ENCODE assay signal across 8 mouse cellular contexts in the genomic region with DNA sequence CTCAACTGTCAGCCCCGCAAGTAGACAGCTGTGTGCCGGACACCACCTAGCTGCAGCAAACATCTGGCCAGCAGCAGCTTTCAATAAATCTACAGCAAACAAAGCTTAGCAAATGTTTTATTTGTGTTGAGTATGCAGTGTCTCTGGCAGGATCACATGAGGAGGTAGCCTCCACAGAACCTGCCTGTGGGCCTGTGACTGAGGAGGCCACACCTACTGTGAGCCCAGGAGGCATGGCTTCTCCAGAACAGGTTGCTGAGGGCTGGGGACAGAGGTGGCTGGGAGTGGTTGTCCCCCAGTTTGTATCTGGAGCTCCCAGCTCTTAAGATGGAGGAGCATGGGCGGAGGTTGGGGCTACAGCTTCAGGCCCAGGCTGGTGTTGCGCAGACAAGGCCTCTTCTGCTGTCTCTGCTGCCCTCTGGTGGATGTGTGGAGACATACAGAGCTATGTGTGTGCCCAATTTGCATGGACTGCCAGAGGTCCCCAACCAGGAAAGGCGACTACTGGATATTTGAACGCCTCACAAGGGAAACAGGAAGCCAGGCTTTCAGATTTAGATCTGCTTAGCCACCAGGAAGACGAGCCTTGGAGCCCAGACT. TPM values are rescaled to one million over a fixed set of nuclear protein-coding genes. Genes with fewer than 3 reads are reported as not detected.
DNase-seq lines count a peak whose midpoint lies in the region; ATAC-seq and TF ChIP-seq lines count a peak whose summit lies in the region.

No protein-coding gene starts in this region.

- TF ChIP-seq CTCF in G1E (IDR thresholded peaks at IDR 0.05; ENCODE audit: low read depth, low read length) = peak; percentile 71
- peak; percentile 92 for TF ChIP-seq CTCF in layer of hippocampus, adult 2 months (conservative IDR thresholded peaks at IDR 0.05)
- TF ChIP-seq CTCF in thymus, adult 2 months (IDR thresholded peaks at IDR 0.05; ENCODE audit: borderline replicate concordance, control insufficient read depth, extremely low read depth, insufficient read depth, low read length, poor library complexity) = peak; percentile 86; the same call in 1 of the 2 replicates

- H3K4me3 ChIP-seq in G1E (ENCODE audit: low read depth, low read length) = no peak overlapping the region
- no peak overlapping the region for H3K4me3 ChIP-seq in forebrain, embryonic 14.5 days (ENCODE audit: low read depth, low read length)
- H3K4me3 ChIP-seq in layer of hippocampus, adult 2 months = no peak overlapping the region
- no peak overlapping the region for H3K4me3 ChIP-seq in lung, embryonic 15.5 days
- no peak overlapping the region for H3K4me3 ChIP-seq in thymus, adult 2 months (ENCODE audit: control insufficient read depth, insufficient read depth, low read length)

- no peaks in the 10 kb centered on the region for H3K9me3 ChIP-seq in G1E (replicated peaks)
- no peaks in the 10 kb centered on the region for H3K9me3 ChIP-seq in forebrain, embryonic 14.5 days (replicated peaks; ENCODE audit: control insufficient read depth, low read length)
- no peaks in the 10 kb centered on the region for H3K9me3 ChIP-seq in lung, embryonic 15.5 days

- no peaks in the 10 kb centered on the region for H3K27me3 ChIP-seq in G1E (ENCODE audit: insufficient read depth, low read length)
- no peaks in the 10 kb centered on the region for H3K27me3 ChIP-seq in forebrain, embryonic 14.5 days (replicated peaks; ENCODE audit: control insufficient read depth, insufficient read depth, low read length)
- no peaks in the 10 kb centered on the region for H3K27me3 ChIP-seq in lung, embryonic 15.5 days
- H3K27me3 ChIP-seq in thymus, adult 2 months (ENCODE audit: control insufficient read depth, insufficient read depth, low read length) = no peaks in the 10 kb centered on the region

- no peak for TF ChIP-seq POLR2A in thymus, adult 2 months (IDR thresholded peaks at IDR 0.05; ENCODE audit: control insufficient read depth, extremely low read depth, insufficient read depth, low read length, poor library complexity)

- ATAC-seq in G1E (ENCODE audit: extremely low read depth, insufficient number of reproducible peaks, low FRiP score, poor library complexity, severe bottlenecking) = peak; percentile 76
- peak; percentile 92 for ATAC-seq in forebrain, embryonic 14.5 days
- peak; percentile 68; the same call in 1 of the 2 replicates for ATAC-seq in lung, embryonic 15.5 days (ENCODE audit: borderline replicate concordance, extremely low read depth, low FRiP score, low TSS enrichment)

- WGBS in forebrain, embryonic 14.5 days = 42% methylated on average over 7 of the region's 7 CpGs
- WGBS in lung, embryonic 15.5 days = 30% methylated on average over 7 of the region's 7 CpGs
- 32% methylated on average over 7 of the region's 7 CpGs for WGBS in thymus, adult 2 months

- H3K36me3 ChIP-seq in G1E (replicated peaks) = peaks cover 91% of the 10 kb centered on the region
- H3K36me3 ChIP-seq in forebrain, embryonic 14.5 days (ENCODE audit: control insufficient read depth, insufficient read depth, low read length) = peaks cover 45% of the 10 kb centered on the region
- peaks cover 45% of the 10 kb centered on the region for H3K36me3 ChIP-seq in lung, embryonic 15.5 days
- peaks cover 17% of the 10 kb centered on the region for H3K36me3 ChIP-seq in thymus, adult 2 months (ENCODE audit: control insufficient read depth, insufficient read depth, low read length)

- H3K27ac ChIP-seq in forebrain, embryonic 14.5 days (ENCODE audit: low read depth, low read length) = 0 out of 2 replicates have a peak overlapping the region, but pooled peaks have one; percentile 18
- H3K27ac ChIP-seq in layer of hippocampus, adult 2 months = peak overlapping the region; percentile 87
- H3K27ac ChIP-seq in lung, embryonic 15.5 days = peak overlapping the region; percentile 13; the same call in 1 of the 2 replicates
- H3K27ac ChIP-seq in thymus, adult 2 months (ENCODE audit: control insufficient read depth, insufficient read depth, low read length) = peak overlapping the region; percentile 97

- H3K4me1 ChIP-seq in G1E (ENCODE audit: insufficient read depth, low read depth, low read length) = peaks cover 35% of the 10 kb centered on the region
- no peaks in the 10 kb centered on the region for H3K4me1 ChIP-seq in forebrain, embryonic 14.5 days (ENCODE audit: control insufficient read depth, insufficient read depth, low read length)
- 0 out of 2 replicates have a peak, but pooled peaks cover under 1% of the 10 kb centered on the region for H3K4me1 ChIP-seq in lung, embryonic 15.5 days
- peaks cover 45% of the 10 kb centered on the region for H3K4me1 ChIP-seq in thymus, adult 2 months (replicated peaks; ENCODE audit: control insufficient read depth, insufficient read depth, low read length)

- H3K9ac ChIP-seq in forebrain, embryonic 14.5 days (ENCODE audit: low read length) = peak overlapping the region; percentile 29; the same call in 1 of the 2 replicates
- H3K9ac ChIP-seq in lung, embryonic 15.5 days = no peak overlapping the region

- no peak overlapping the region for H3K4me2 ChIP-seq in forebrain, embryonic 14.5 days (ENCODE audit: low read length)
- no peak overlapping the region for H3K4me2 ChIP-seq in lung, embryonic 15.5 days

- DNase-seq in G1E (ENCODE audit: low spot score) = peak; percentile 62
- DNase-seq in cerebellum, adult 11 months = peak; percentile 75
- peak; percentile 93 for DNase-seq in forebrain, embryonic 14.5 days (ENCODE audit: low spot score)
- DNase-seq in heart, postnatal 4 days = peak; percentile 88
- DNase-seq in layer of hippocampus, adult 2 months (ENCODE audit: low spot score in 2 of 2) = peak; percentile 86 to 89
- peak; percentile 50 for DNase-seq in ovary, postnatal 10 days (ENCODE audit: low spot score)
- peak; percentile 86 for DNase-seq in thymus, adult 2 months

RNA-seq across cellular contexts. Expression of a gene that starts 5.5 kb away (rescaled TPM):
- total RNA-seq in G1E (2014; fragmentation: Nextera tagmentation) (1.7 TPM in 1 of 2 replicates, not detected in the other), G1E (2017) (0.33 TPM in 1 of 2 replicates, not detected in the other)
- 0.25 TPM in 1 of 2 replicates, not detected in the other for polyA plus RNA-seq in G1E (2012)
- polyA plus RNA-seq in forebrain, embryonic 14.5 days (2014; fragmentation: Nextera tagmentation; extraction: Ambion mirVana) = 2.2 and 3.2 TPM in 2 replicates
- under 1 TPM; 0.27 to 0.76 TPM for total RNA-seq in heart, postnatal 4 days (2021)
- 1 to 10 TPM; 5.7 to 7.4 TPM for total RNA-seq in layer of hippocampus, adult 2 months (2021)
- 1.5 and 2.1 TPM in 2 replicates for polyA plus RNA-seq in lung, embryonic 15.5 days (2015; fragmentation: Nextera tagmentation; extraction: Ambion mirVana)
- 4.9 and 7.0 TPM in 2 replicates for polyA plus RNA-seq in thymus, adult 2 months (2012; rRNA removed)

RNA-seq across cellular contexts. Expression of a gene that starts 8.1 kb away (rescaled TPM):
- total RNA-seq in G1E (2014; fragmentation: Nextera tagmentation) (129 and 155 TPM in 2 replicates), G1E (2017) (104 and 120 TPM in 2 replicates)
- 207 and 224 TPM in 2 replicates for polyA plus RNA-seq in G1E (2012)
- polyA plus RNA-seq in forebrain, embryonic 14.5 days (2014; fragmentation: Nextera tagmentation; extraction: Ambion mirVana) = 144 and 179 TPM in 2 replicates
- total RNA-seq in heart, postnatal 4 days (2021) = 10 to 100 TPM; 64.8 to 72.1 TPM
- total RNA-seq in layer of hippocampus, adult 2 months (2021) = 10 to 100 TPM; 83.1 to 86.2 TPM
- polyA plus RNA-seq in lung, embryonic 15.5 days (2015; fragmentation: Nextera tagmentation; extraction: Ambion mirVana) = 187 and 191 TPM in 2 replicates
- 243 and 257 TPM in 2 replicates for polyA plus RNA-seq in thymus, adult 2 months (2012; rRNA removed)

RNA-seq across cellular contexts. Expression of a gene that starts 8.1 kb away (rescaled TPM):
- total RNA-seq in G1E (2014; fragmentation: Nextera tagmentation) (152 and 159 TPM in 2 replicates), G1E (2017) (241 and 272 TPM in 2 replicates)
- polyA plus RNA-seq in G1E (2012) = 130 and 133 TPM in 2 replicates
- 259 and 316 TPM in 2 replicates for polyA plus RNA-seq in forebrain, embryonic 14.5 days (2014; fragmentation: Nextera tagmentation; extraction: Ambion mirVana)
- 100 to 1,000 TPM; 146 to 160 TPM for total RNA-seq in heart, postnatal 4 days (2021)
- total RNA-seq in layer of hippocampus, adult 2 months (2021) = 100 to 1,000 TPM; 117 to 120 TPM
- 259 and 262 TPM in 2 replicates for polyA plus RNA-seq in lung, embryonic 15.5 days (2015; fragmentation: Nextera tagmentation; extraction: Ambion mirVana)
- 331 and 350 TPM in 2 replicates for polyA plus RNA-seq in thymus, adult 2 months (2012; rRNA removed)

RNA-seq across cellular contexts. Expression of a gene that starts 10.4 kb away (rescaled TPM):
- total RNA-seq in G1E (2014; fragmentation: Nextera tagmentation) = 23.6 and 24.4 TPM in 2 replicates
- total RNA-seq in G1E (2017) = 35.0 and 36.7 TPM in 2 replicates
- polyA plus RNA-seq in G1E (2012) = 7.0 and 8.8 TPM in 2 replicates
- polyA plus RNA-seq in forebrain, embryonic 14.5 days (2014; fragmentation: Nextera tagmentation; extraction: Ambion mirVana) = 23.6 and 29.4 TPM in 2 replicates
- total RNA-seq in heart, postnatal 4 days (2021) = 10 to 100 TPM in 1 of 2 experiments, 1 to 10 TPM in 1; 9.3 to 14.3 TPM
- total RNA-seq in layer of hippocampus, adult 2 months (2021) = 10 to 100 TPM; 31.5 to 34.3 TPM
- 29.8 and 30.6 TPM in 2 replicates for polyA plus RNA-seq in lung, embryonic 15.5 days (2015; fragmentation: Nextera tagmentation; extraction: Ambion mirVana)
- 73.8 and 78.8 TPM in 2 replicates for polyA plus RNA-seq in thymus, adult 2 months (2012; rRNA removed)

RNA-seq across cellular contexts. Expression of a gene that starts 15.2 kb away (rescaled TPM):
- total RNA-seq in G1E (2014; fragmentation: Nextera tagmentation) = 1.1 TPM in 1 of 2 replicates, not detected in the other
- total RNA-seq in G1E (2017) = 20.7 and 23.8 TPM in 2 replicates
- polyA plus RNA-seq in G1E (2012) = 4.8 and 4.9 TPM in 2 replicates
- polyA plus RNA-seq in forebrain, embryonic 14.5 days (2014; fragmentation: Nextera tagmentation; extraction: Ambion mirVana) = 112 and 115 TPM in 2 replicates
- total RNA-seq in heart, postnatal 4 days (2021) = 10 to 100 TPM; 30.9 to 33.3 TPM
- 10 to 100 TPM; 70.2 to 81.0 TPM for total RNA-seq in layer of hippocampus, adult 2 months (2021)
- polyA plus RNA-seq in lung, embryonic 15.5 days (2015; fragmentation: Nextera tagmentation; extraction: Ambion mirVana) = 51.4 and 59.5 TPM in 2 replicates
- polyA plus RNA-seq in thymus, adult 2 months (2012; rRNA removed) = 34.8 and 35.3 TPM in 2 replicates

Comparison
In these comparisons a context has a peak if more than half of its experiments do, and no peak if none do; other contexts are left out.
1. H3K27ac ChIP-seq: peak in every context shown above with its lines; median percentile 97 in thymus, adult 2 months; 87 in layer of hippocampus, adult 2 months; 18 in forebrain, embryonic 14.5 days; 13 in lung, embryonic 15.5 days.